Mouse (Mus musculus): ENCODE measurements around the gene Zfp989.
"Not testable (repeated sequence)": the region's sequence is repeated elsewhere in the genome, so short reads cannot be mapped to it uniquely, and the experiment has no call there.

Gene Zfp989

GRCm38 (mm10) chr4:146971757-146972156 is at the start of gene Zfp989:
Gene Zfp989, plus strand, starts transcription at chr4:146971976.
- DNase-seq (ENCODE audit: low spot score) = not testable (repeated sequence)

DNA sequence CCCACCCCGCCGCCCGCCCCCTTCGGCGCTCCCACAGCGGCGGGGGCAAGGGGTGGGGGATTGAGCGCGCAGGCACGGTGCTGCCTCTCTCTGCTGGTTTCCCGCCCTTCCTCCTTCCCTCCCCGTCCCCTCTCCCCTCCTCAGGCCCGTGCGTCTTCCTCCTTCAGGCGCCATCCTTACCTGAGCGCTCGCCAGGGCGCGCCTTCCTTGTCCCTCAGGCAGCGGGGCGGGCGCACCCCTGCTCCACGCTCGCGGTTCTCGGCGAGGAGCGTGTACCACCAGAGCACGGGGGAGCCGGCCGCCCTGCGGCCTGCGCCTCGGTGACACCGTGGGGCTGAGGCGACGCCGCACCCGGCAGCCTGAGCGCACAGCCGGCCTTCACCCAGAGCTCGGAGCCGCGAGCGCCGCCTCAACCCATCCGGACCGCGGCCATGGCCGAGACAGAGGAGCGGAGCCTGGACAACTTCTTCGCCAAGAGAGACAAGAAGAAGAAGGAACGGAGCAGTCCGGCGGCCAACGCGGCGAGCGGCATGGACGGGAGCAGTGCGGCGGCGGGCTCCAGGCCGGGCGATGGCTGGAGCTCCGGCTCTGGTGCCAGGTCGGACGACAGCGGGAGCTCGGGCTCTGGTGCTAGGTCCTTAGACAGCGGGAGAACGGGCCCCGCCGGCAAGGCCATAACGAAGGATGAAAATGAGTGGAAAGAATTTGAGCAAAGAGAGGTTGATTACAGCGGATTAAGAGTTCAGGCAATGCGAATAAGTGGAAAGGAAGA is 39.3 kb upstream of the Zfp989 start:
- DNase-seq (ENCODE audit: low spot score) = no peak

- DNase-seq (ENCODE audit: low spot score) = not testable (repeated sequence)
Observed at GRCm38 (mm10) chr4:146941691-146942090, 30.1 kb upstream of the Zfp989 start.

DNA sequence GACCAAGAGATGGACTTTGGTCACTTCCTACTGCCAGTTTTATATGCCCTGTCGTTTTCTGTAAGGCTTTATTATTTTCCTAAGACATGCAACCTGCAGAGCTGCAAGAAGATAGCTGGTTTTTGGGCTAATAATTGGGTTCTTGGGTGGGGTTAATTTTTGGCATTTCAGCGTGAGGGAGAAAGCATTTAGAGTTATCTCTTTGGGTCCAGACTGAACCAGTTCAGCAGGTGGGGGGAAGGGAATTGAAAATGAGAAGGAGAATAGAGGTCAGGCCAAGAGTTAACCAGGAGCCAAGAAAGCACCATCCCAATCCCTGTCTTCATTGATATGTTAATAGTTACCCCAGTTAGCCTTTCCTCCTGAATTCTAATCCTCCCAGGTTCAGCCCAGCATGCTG is 4.8 kb downstream of the Zfp989 start:
- DNase-seq (ENCODE audit: low spot score) = not testable (repeated sequence)

- DNase-seq (ENCODE audit: low spot score) = not testable (repeated sequence)
Observed at GRCm38 (mm10) chr4:147018400-147018799, 46.6 kb downstream of the Zfp989 start.

GRCm38 (mm10) chr4:147021550-147021949 is 49.8 kb downstream of the Zfp989 start, which contains the start of gene Rex2:
Gene Rex2, plus strand, starts transcription at chr4:147021850.
- not testable (repeated sequence) for DNase-seq (ENCODE audit: low spot score)

DNA sequence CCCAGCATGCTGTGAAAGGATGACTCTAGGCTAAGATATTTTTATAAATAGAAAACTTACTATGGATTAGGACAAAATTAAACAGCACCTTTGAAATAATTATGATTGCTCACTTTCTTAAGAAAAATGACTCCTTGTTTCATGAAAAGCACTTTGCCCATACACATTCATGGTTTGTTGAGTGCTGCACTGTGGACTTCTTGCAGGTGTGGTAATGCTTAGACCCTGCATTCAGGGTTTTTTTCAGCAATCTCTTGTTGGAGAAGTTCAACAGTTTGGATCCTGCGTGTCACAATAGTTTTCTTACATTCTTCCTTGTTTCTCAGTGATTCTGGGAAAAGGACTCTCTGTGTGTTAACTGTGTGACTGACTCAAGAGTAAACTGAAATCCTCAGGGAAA is 54.6 kb downstream of the Zfp989 start:
- not testable (repeated sequence) for DNase-seq (ENCODE audit: low spot score)

GRCm38 (mm10) chr4:147031308-147032036 is 59.7 kb downstream of the Zfp989 start:
- not testable (repeated sequence) for DNase-seq (ENCODE audit: low spot score)
